Mouse (Mus musculus) limb, embryonic 14.5 days (tissue): ENCODE data around the gene Zfp507. TPM values are rescaled to one million over a fixed set of nuclear protein-coding genes. Genes with fewer than 3 reads are reported as not detected.

Source experiments
- ATAC-seq: fragments of 200-750 bp; cut with Nextera tagmentation; 2 replicates; pipeline ENCODE4 v1.8.0; 2017; ENCODE audit warnings: low read depth, moderate number of reproducible peaks, moderate TSS enrichment; ENCODE audit not compliant: low FRiP score
- DNase-seq: peaks from one replicate; pipeline ENCODE4 v3.0.0-alpha.2; 2015; ENCODE audit warnings: low spot score
- H3K27ac ChIP-seq: fragments of 300-500 bp; sonication (generic); replicated peaks from 2 replicates; pipeline ENCODE4 v1.5.1; 2014; ENCODE audit warnings: low read depth, mild to moderate bottlenecking, low read length, moderate library complexity, mixed read lengths
- H3K27me3 ChIP-seq: fragments of 300-500 bp; sonication (generic); 2 replicates; pipeline ENCODE4 v1.6.1; 2014; ENCODE audit warnings: low read length, mixed read lengths; ENCODE audit not compliant: control insufficient read depth, insufficient read depth
- H3K36me3 ChIP-seq: fragments of 300-500 bp; sonication (generic); 2 replicates; pipeline ENCODE4 v1.6.1; 2014; ENCODE audit warnings: mild to moderate bottlenecking, low read length, moderate library complexity, mixed read lengths; ENCODE audit not compliant: control insufficient read depth, insufficient read depth
- H3K4me1 ChIP-seq: fragments of 300-500 bp; sonication (generic); 2 replicates; pipeline ENCODE4 v1.6.1; 2014; ENCODE audit warnings: antibody characterized with exemption, low read length, mixed read lengths; ENCODE audit not compliant: control insufficient read depth, insufficient read depth
- H3K4me2 ChIP-seq: fragments of 300-500 bp; sonication (generic); replicated peaks from 2 replicates; pipeline ENCODE4 v1.6.1; 2014; ENCODE audit warnings: low read depth, mild to moderate bottlenecking, low read length, moderate library complexity; ENCODE audit not compliant: severe bottlenecking
- H3K4me3 ChIP-seq: fragments of 300-500 bp; sonication (generic); replicated peaks from 2 replicates; pipeline ENCODE4 v1.5.1; 2014; ENCODE audit warnings: low read length
- H3K9ac ChIP-seq: fragments of 300-500 bp; sonication (generic); 2 replicates; pipeline ENCODE4 v1.6.1; 2014; ENCODE audit warnings: mild to moderate bottlenecking, low read depth, low read length, moderate library complexity; ENCODE audit not compliant: severe bottlenecking
- H3K9me3 ChIP-seq: fragments of 300-500 bp; sonication (generic); 2 replicates; pipeline ENCODE4 v1.6.1; 2016; ENCODE audit warnings: low read length; ENCODE audit not compliant: control insufficient read depth
- POLR2A ChIP-seq: fragments of 200-500 bp; IDR thresholded peaks from 2 replicates; pipeline ENCODE4 v1.8.0; 2012; ENCODE audit warnings: inconsistent platforms, mild to moderate bottlenecking, moderate library complexity, borderline replicate concordance; ENCODE audit not compliant: insufficient read depth, insufficient read length; ENCODE audit errors: extremely low read depth
- WGBS: fragments of 180-500 bp; shearing (Covaris S2); extraction: QIAGEN DNeasy Blood & Tissue Kit; methylation state at CpG from one replicate; pipeline ENCODE4 v1.1.7; 2014; 5-methylcytosine and 5-hydroxymethylcytosine counted together
- polyA plus RNA-seq, 2 experiments: library from polyadenylated mRNA; depleted of rRNA in 1 of 2; stranded (reverse) in 1 of 2; unstranded in 1 of 2; fragments of >200 nt; fragmentation: Nextera tagmentation in 1 of 2; extraction: Ambion mirVana in 1 of 2; gene quantifications; 2 replicates each; pipeline versions ENCODE4 v1.2.1 to v1.2.3; 2012 to 2014

Zfp507 gene
- polyA plus RNA-seq, 2 experiments = 18.6 to 22.5 TPM

DNA sequence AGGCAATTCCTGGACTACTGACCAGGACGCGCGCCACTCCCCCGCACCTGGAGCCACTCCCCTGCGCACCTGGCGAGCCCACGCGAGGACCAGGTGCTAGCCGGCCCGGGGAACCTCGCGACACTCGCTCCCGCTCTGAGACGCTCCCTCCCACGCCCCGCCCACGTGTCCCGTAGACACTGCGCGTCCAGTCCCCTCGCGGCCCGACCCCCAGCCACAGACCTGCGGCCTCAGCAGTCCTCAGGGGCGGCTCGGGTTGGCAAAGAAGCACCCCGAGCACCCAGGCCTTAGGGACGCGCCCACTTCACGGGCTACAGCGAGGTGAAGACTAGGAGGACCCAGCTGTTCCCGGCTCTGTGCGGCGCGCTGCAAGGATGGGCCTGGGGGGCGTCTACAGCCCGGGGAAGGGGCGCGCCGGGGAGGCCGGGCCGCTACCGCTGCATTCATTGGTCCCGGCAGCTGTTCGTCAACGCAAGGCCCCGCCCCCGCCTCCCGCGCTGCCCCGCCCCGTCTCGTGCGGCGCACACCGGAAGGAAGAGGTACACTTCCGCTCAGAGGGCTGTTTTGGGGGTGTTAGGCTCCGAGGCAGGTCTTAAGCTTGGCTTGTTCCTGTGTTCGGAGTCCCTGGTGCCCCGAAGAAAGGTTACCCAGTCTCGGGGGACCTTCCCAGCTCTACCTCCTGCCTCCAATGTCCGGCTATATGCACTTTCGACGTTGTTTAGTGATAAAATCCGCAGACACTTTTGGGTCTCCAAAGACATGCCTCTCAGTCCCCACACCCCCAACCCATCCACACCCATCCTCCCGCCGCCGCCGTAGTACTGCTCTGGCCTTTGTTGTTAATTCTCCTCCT is 48.5 kb downstream of the Zfp507 start, which contains the start of gene Dpy19l3:
TSS of gene Dpy19l3 (minus strand) at position 422 of the 853 bp plus-strand sequence.
- Histone ChIP-seq H3K4me2 (peak within 1 kb of the TSS; percentile 95), H3K4me3 (peak within 1 kb of the TSS; percentile 85), H3K27ac (peak within 1 kb of the TSS; percentile 58), H3K27me3 (no peaks in the 10 kb centered on the region), H3K9me3 (no peaks in the 10 kb centered on the region), H3K4me1 (peaks cover 11% of the 10 kb centered on the region; the same call in 1 of the 2 replicates), H3K9ac (peak within 1 kb of the TSS; percentile 69), H3K36me3 (peaks cover 13% of the 10 kb centered on the region)
- TF ChIP-seq POLR2A = peak; percentile 53; the same call in 1 of the 2 replicates
- ATAC-seq = peak; percentile 97
- 0% methylated on average over 47 of the region's 70 CpGs for WGBS
- peak; percentile 78 for DNase-seq

DNA sequence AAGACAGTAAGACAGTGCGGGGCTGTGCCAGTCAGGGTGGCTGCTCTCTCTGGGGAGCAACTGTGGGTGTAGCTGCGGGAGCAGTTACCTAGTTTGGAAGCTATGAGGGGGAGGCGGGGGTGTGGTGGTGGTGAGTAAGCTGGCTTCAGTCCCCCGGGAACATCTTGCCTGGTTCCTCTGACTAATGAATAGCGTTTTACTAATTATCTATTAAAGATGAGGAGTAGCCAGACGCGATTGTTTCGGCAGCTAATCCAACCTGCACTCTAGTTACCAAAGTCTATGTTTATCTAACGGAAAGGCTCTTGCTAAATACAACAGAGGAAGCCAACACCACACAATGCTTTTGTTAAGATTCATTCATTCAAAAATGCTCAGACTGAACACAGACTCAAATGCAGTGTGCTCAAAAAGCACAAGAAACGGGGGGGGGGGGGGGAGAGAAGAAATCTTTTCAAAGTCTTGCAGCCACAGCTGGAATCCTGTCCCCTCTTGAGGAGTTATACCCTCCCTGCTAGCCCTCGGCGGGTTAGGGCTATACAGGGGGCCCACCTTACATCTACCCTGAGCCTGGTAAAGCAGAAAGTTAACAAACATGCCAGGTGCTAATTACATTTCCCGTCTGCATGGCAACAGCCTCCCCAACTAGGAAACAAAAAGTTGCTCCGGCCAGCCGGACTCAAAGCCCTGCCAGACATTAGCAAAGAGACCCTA is 49.3 kb downstream of the Zfp507 start:
- H3K27ac ChIP-seq = no peak overlapping the region
- DNase-seq (peak; percentile 16), ATAC-seq (no peak)
- H3K4me3 ChIP-seq = peak overlapping the region; percentile 85
- 5% methylated on average over 15 of the region's 15 CpGs for WGBS
- H3K9me3 ChIP-seq = no peaks in the 10 kb centered on the region
- peaks cover 20% of the 10 kb centered on the region for H3K36me3 ChIP-seq
- peaks cover 11% of the 10 kb centered on the region; the same call in 1 of the 2 replicates for H3K4me1 ChIP-seq
- peak overlapping the region; percentile 69 for H3K9ac ChIP-seq
- no peak for TF ChIP-seq POLR2A
- no peaks in the 10 kb centered on the region for H3K27me3 ChIP-seq
- H3K4me2 ChIP-seq = peak overlapping the region; percentile 95

GRCm38 (mm10) chr7:35750873-35751272 is 51.9 kb downstream of the Zfp507 start:
- H3K4me1 ChIP-seq = peaks cover 11% of the 10 kb centered on the region; the same call in 1 of the 2 replicates
- H3K4me3 ChIP-seq = no peak overlapping the region
- ATAC-seq = no peak
- 96% methylated on average over 9 of the region's 9 CpGs for WGBS
- H3K36me3 ChIP-seq = peaks cover 45% of the 10 kb centered on the region
- no peak for DNase-seq
- H3K9ac ChIP-seq = no peak overlapping the region; the same call in 1 of the 2 replicates
- H3K27me3 ChIP-seq = no peaks in the 10 kb centered on the region
- no peak overlapping the region for H3K4me2 ChIP-seq
- no peak for TF ChIP-seq POLR2A
- no peaks in the 10 kb centered on the region for H3K9me3 ChIP-seq
- H3K27ac ChIP-seq = no peak overlapping the region

- Histone ChIP-seq H3K27me3 (no peaks in the 10 kb centered on the region), H3K4me3 (no peak overlapping the region), H3K9ac (no peak overlapping the region), H3K27ac (no peak overlapping the region), H3K4me2 (no peak overlapping the region), H3K9me3 (no peaks in the 10 kb centered on the region), H3K36me3 (peaks cover 66% of the 10 kb centered on the region), H3K4me1 (no peaks in the 10 kb centered on the region)
- ATAC-seq (peak; percentile 85), DNase-seq (peak; percentile 23)
- 80% methylated on average over 14 of the region's 14 CpGs for WGBS
- TF ChIP-seq POLR2A = no peak
These were observed 55.3 kb downstream of the Zfp507 start for GRCm38 (mm10) chr7:35747397-35747964.

GRCm38 (mm10) chr7:35746686-35747396 is 56.0 kb downstream of the Zfp507 start:
- Histone ChIP-seq H3K9ac (no peak overlapping the region), H3K4me2 (no peak overlapping the region), H3K9me3 (no peaks in the 10 kb centered on the region), H3K4me3 (no peak overlapping the region), H3K27ac (no peak overlapping the region), H3K4me1 (no peaks in the 10 kb centered on the region), H3K27me3 (no peaks in the 10 kb centered on the region), H3K36me3 (peaks cover 68% of the 10 kb centered on the region)
- 88% methylated on average over 12 of the region's 12 CpGs for WGBS
- TF ChIP-seq POLR2A = no peak
- no peak for DNase-seq
- no peak for ATAC-seq
